Mouse (Mus musculus): ENCODE measurements around the gene Ythdf1.

Gene Ythdf1

DNA sequence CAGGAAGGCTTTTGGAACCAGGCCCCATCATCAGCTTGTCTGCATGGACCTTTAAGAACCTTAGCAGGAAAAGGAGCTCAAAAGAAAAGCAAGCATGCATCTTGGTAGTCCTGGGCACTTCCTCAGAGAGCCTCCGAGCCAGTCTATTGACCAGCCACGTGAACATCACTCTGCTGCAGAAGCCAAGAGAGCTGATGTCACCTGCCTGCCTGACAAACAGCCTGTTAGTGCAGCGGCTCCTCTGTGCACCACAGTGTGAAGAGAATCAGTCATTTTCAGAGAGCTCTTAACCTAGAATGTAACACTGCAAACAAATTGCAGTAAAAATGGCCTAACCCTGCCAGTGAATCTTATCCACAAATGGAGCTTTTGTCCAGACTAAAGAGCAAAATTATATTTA lies 50.7 kb downstream of the Ythdf1 start:
- DNase-seq = no peak

DNA sequence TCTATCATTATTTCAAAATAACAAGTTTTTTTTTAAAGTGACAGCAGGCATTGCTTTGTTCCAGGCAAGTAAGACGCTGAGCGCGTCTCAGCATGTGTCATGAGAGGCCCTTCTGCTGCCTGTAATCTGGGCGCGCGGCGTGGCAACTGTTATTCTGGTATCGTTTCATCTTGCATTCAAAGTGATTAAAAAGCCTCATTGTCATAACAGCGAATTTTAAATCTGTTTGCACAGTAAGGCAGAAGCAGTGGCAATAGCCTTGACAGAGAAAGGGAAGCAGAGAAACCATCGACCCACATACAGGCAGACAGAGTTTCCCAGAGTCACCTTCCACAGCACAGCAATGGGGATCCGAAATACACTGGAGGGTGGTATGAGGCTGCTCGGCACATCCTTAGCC lies 59.2 kb downstream of the Ythdf1 start:
- no peak for DNase-seq

DNA sequence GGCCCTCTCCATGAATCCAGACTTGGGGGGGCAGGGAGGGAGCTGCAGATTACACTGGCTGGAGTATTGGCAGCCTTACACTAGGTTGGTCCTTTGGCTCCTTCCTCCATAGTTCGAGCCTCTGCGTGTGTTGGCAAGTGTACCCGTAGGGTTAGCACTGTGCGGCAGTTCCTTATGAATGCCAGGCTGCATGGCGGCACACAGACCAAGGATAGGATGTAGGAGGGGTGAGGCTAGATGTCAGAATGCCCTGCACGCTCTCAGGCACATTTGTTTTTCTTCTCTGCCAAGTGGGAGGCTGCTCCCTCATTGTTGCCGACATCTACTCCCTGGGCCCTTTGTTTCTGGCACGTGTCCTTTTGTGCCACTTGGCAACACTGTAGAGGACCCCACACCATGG lies 63.6 kb downstream of the Ythdf1 start:
- no peak for DNase-seq

DNA sequence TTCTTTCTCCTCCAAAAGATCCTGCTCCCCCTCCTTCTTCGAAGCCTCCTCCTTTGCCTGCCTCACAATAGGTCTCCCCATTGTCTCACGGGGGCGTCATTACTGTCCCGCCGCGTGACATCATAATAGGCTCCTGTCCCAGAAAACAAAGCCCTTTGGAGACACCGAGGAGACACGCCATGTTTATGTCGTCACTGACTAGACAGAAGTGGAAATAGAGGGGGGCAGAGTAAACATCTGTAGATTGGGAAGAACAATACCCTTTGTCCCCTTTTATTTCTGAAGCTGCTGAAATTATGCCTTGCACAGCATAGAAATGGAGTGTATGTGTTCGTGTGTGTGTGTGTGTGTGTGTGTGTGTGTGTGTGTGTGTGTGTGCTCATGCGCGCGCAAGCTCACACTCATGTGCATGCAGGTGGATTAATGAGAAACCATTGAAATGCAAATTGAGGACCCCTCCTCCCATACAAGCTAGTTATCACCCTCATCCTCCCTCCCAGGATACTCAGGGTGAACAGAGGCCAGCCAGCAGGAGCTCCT lies 65.7 kb downstream of the Ythdf1 start:
- no peak for DNase-seq

All from kidney, postnatal 25 days (tissue).